Mouse (Mus musculus) embryonic facial prominence, embryonic 13.5 days (tissue): ENCODE measurements around the gene Optc. TPM values are rescaled to one million over a fixed set of nuclear protein-coding genes. Genes with fewer than 3 reads are reported as not detected.

ENCODE experiments used
- ATAC-seq: fragments of 200-750 bp; cut with Nextera tagmentation; 2 replicates; pipeline ENCODE4 v1.8.0; 2017; ENCODE audit warnings: low read depth; ENCODE audit not compliant: insufficient number of reproducible peaks, insufficient read depth, low FRiP score, low TSS enrichment
- H3K27ac ChIP-seq: fragments of 300-500 bp; sonication (generic); 2 replicates; pipeline ENCODE4 v1.5.1; 2015; ENCODE audit warnings: moderate library complexity, mild to moderate bottlenecking, inconsistent platforms
- H3K27me3 ChIP-seq: fragments of 300-500 bp; sonication (generic); 2 replicates; pipeline ENCODE4 v1.6.1; 2015; ENCODE audit warnings: mild to moderate bottlenecking, inconsistent platforms
- H3K36me3 ChIP-seq: fragments of 300-500 bp; sonication (generic); 2 replicates; pipeline ENCODE4 v1.6.1; 2015; ENCODE audit warnings: mild to moderate bottlenecking, inconsistent platforms
- H3K4me1 ChIP-seq: fragments of 300-500 bp; sonication (generic); 2 replicates; pipeline ENCODE4 v1.6.1; 2015; ENCODE audit warnings: inconsistent platforms
- H3K4me2 ChIP-seq: fragments of 300-500 bp; sonication (generic); 2 replicates; pipeline ENCODE4 v1.6.1; 2015; ENCODE audit warnings: moderate library complexity, mild to moderate bottlenecking, inconsistent platforms
- H3K4me3 ChIP-seq: fragments of 300-500 bp; sonication (generic); 2 replicates; pipeline ENCODE4 v1.5.1; 2015; ENCODE audit warnings: mild to moderate bottlenecking, inconsistent platforms
- H3K9ac ChIP-seq: fragments of 300-500 bp; sonication (generic); 2 replicates; pipeline ENCODE4 v1.6.1; 2015; ENCODE audit warnings: mild to moderate bottlenecking, inconsistent platforms
- H3K9me3 ChIP-seq: fragments of 300-500 bp; sonication (generic); 2 replicates; pipeline ENCODE4 v1.6.1; 2016; ENCODE audit warnings: inconsistent platforms
- WGBS: fragments of 180-500 bp; shearing (Covaris S2); methylation state at CpG from one replicate; pipeline ENCODE4 v1.1.7; 2015; ENCODE audit warnings: mixed read lengths; 5-methylcytosine and 5-hydroxymethylcytosine counted together
- polyA plus RNA-seq: library from polyadenylated mRNA; unstranded; fragments of >200 nt; fragmentation: Nextera tagmentation; extraction: Ambion mirVana; gene quantifications from 2 replicates; pipeline ENCODE4 v1.2.1, GENCODE M21; 2015

The Optc gene
- polyA plus RNA-seq, 1 experiment from 2014 or later, result 0.81 TPM

GRCm38 (mm10) chr1:133897293-133897692 lies 10.5 kb downstream of the Optc start:
- Histone ChIP-seq H3K4me3 (no peak overlapping the region), H3K9me3 (no peaks in the 10 kb centered on the region), H3K4me1 (peaks cover 22% of the 10 kb centered on the region), H3K4me2 (no peak overlapping the region), H3K36me3 (no peaks in the 10 kb centered on the region), H3K27me3 (0 out of 2 replicates have a peak, but pooled peaks cover 3% of the 10 kb centered on the region), H3K9ac (no peak overlapping the region), H3K27ac (no peak overlapping the region)
- WGBS, result 75% methylated on average over 6 of the region's 6 CpGs
- no peak for ATAC-seq

- no peak overlapping the region; the same call in 1 of the 2 replicates for H3K4me2 ChIP-seq
- H3K9me3 ChIP-seq, result no peaks in the 10 kb centered on the region
- H3K27ac ChIP-seq, result no peak overlapping the region
- 0 out of 2 replicates have a peak overlapping the region, but pooled peaks have one; percentile 0 for H3K9ac ChIP-seq
- no peaks in the 10 kb centered on the region for H3K36me3 ChIP-seq
- WGBS, result 8% methylated on average over 5 of the region's 5 CpGs
- H3K4me3 ChIP-seq, result no peak overlapping the region
- peaks cover 61% of the 10 kb centered on the region for H3K4me1 ChIP-seq
- ATAC-seq, result no peak
- no peaks in the 10 kb centered on the region; the same call in 1 of the 2 replicates for H3K27me3 ChIP-seq
These were observed 16.3 kb downstream of the Optc start for GRCm38 (mm10) chr1:133891489-133891888.

- peaks cover 57% of the 10 kb centered on the region for H3K4me1 ChIP-seq
- no peaks in the 10 kb centered on the region; the same call in 1 of the 2 replicates for H3K27me3 ChIP-seq
- H3K9ac ChIP-seq, result peak overlapping the region; percentile 49
- H3K27ac ChIP-seq, result 0 out of 2 replicates have a peak overlapping the region, but pooled peaks have one; percentile 28
- H3K4me3 ChIP-seq, result peak overlapping the region; percentile 20
- ATAC-seq, result no peak
- H3K9me3 ChIP-seq, result no peaks in the 10 kb centered on the region
- 19% methylated on average over 20 of the region's 20 CpGs for WGBS
- H3K4me2 ChIP-seq, result peak overlapping the region; percentile 52
- H3K36me3 ChIP-seq, result no peaks in the 10 kb centered on the region
These were observed 17.7 kb downstream of the Optc start for GRCm38 (mm10) chr1:133889949-133890598.

DNA sequence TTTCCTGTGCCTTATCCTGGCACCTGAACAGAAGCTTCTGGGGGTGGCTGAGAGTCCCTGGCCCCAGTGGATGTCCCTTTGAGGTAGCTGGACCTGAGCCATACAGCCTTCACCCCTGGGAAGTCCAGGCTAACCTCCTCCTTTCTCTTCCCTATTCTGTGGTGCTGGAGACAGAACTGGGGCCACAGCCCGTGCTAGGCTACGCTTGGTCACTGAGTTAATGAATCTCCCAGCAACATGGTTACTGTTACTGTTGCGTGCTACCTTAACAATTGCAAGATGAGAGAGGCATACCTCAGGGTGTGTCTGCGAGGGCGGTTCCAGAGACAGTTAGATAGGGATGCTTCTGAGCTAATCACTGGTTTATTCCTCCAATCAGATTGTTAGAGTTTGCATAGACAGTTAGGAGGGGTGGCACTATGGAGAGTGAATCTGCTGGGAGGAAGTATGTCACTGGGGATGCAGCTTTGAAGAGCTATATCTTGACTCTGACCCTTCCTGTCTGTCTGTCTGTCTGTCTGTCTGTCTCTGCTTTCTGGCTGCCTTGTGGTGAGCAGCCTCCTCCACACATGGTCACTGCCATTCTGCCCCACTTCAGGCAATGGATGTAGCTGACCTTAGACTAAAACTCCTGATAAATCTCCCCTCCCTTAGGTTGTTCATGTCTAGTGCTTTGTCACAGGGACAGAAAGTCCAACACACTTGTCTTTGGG lies 20.1 kb downstream of the Optc start:
- no peak overlapping the region for H3K27ac ChIP-seq
- no peaks in the 10 kb centered on the region; the same call in 1 of the 2 replicates for H3K27me3 ChIP-seq
- no peak overlapping the region for H3K4me3 ChIP-seq
- no peak for ATAC-seq
- peaks cover 51% of the 10 kb centered on the region for H3K4me1 ChIP-seq
- H3K9me3 ChIP-seq, result no peaks in the 10 kb centered on the region
- H3K36me3 ChIP-seq, result no peaks in the 10 kb centered on the region
- no peak overlapping the region for H3K9ac ChIP-seq
- WGBS, result 67% methylated on average over 5 of the region's 5 CpGs
- H3K4me2 ChIP-seq, result no peak overlapping the region

GRCm38 (mm10) chr1:133887044-133887443 lies 20.8 kb downstream of the Optc start:
- WGBS, result 5% methylated on average over 8 of the region's 8 CpGs
- ATAC-seq, result no peak
- Histone ChIP-seq H3K4me3 (no peak overlapping the region), H3K27me3 (no peaks in the 10 kb centered on the region; the same call in 1 of the 2 replicates), H3K4me1 (peaks cover 54% of the 10 kb centered on the region), H3K27ac (no peak overlapping the region), H3K36me3 (no peaks in the 10 kb centered on the region), H3K9me3 (no peaks in the 10 kb centered on the region), H3K4me2 (no peak overlapping the region), H3K9ac (no peak overlapping the region)

GRCm38 (mm10) chr1:133886431-133886830 lies 21.4 kb downstream of the Optc start:
- peaks cover 53% of the 10 kb centered on the region for H3K4me1 ChIP-seq
- H3K27me3 ChIP-seq, result no peaks in the 10 kb centered on the region; the same call in 1 of the 2 replicates
- 36% methylated on average over 6 of the region's 6 CpGs for WGBS
- no peak overlapping the region for H3K27ac ChIP-seq
- H3K36me3 ChIP-seq, result no peaks in the 10 kb centered on the region
- no peak overlapping the region for H3K4me2 ChIP-seq
- H3K9me3 ChIP-seq, result no peaks in the 10 kb centered on the region
- ATAC-seq, result no peak
- H3K9ac ChIP-seq, result no peak overlapping the region
- H3K4me3 ChIP-seq, result no peak overlapping the region

- H3K27me3 ChIP-seq, result no peaks in the 10 kb centered on the region; the same call in 1 of the 2 replicates
- ATAC-seq, result no peak
- no peaks in the 10 kb centered on the region for H3K36me3 ChIP-seq
- H3K27ac ChIP-seq, result no peak overlapping the region
- WGBS, result 89% methylated on average over 7 of the region's 7 CpGs
- no peak overlapping the region for H3K4me3 ChIP-seq
- H3K4me2 ChIP-seq, result no peak overlapping the region
- H3K9me3 ChIP-seq, result no peaks in the 10 kb centered on the region
- no peak overlapping the region for H3K9ac ChIP-seq
- peaks cover 47% of the 10 kb centered on the region for H3K4me1 ChIP-seq
These were observed 22.0 kb downstream of the Optc start for GRCm38 (mm10) chr1:133885811-133886210.

DNA sequence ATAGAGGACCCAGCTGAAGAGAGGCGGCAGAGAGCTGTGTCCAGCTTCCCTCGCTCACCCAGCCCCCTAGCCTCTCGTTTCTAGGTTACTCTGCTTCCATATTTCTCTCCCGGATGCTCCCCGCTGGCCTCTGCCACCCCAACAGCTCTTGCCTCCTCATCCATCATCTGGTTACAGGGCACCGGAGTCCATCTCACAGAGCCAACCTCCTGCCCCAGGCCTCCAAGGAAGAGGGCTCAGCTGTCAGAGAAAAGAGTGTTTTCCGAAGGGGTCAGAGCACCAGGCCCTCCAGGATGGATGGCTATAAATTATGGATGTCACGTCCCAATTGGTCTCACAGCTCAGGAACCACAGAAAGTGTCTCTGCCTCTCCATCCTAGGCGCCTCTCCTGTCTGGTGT lies 23.1 kb downstream of the Optc start:
- Histone ChIP-seq H3K4me2 (no peak overlapping the region), H3K27me3 (no peaks in the 10 kb centered on the region), H3K27ac (no peak overlapping the region), H3K9ac (no peak overlapping the region), H3K36me3 (no peaks in the 10 kb centered on the region), H3K4me1 (peaks cover 36% of the 10 kb centered on the region), H3K9me3 (no peaks in the 10 kb centered on the region), H3K4me3 (no peak overlapping the region)
- no peak for ATAC-seq
- WGBS, result 75% methylated on average over 9 of the region's 9 CpGs

DNA sequence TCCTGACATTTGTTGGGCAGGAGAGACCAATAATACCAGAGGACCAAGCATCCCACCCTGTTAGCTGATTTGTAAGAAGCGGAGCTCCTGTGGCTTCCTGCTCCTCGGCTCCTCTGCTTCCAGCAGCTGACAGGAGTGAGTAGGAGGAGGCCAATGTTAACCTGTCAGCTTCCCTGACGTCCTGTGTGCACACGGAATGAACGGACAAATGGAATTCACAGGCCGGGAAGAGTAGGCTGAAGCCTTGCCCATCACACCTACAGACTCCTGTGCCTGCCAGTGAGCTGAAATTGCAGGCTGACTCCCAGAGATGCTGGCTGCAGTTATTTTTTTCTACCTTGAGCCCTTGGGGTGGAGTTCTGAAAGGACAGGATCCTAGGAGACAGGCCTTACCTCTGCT lies 23.7 kb downstream of the Optc start:
- WGBS, result 59% methylated on average over 6 of the region's 6 CpGs
- Histone ChIP-seq H3K27ac (no peak overlapping the region), H3K27me3 (no peaks in the 10 kb centered on the region), H3K36me3 (no peaks in the 10 kb centered on the region), H3K4me1 (peaks cover 30% of the 10 kb centered on the region), H3K4me3 (no peak overlapping the region), H3K4me2 (no peak overlapping the region), H3K9ac (no peak overlapping the region), H3K9me3 (no peaks in the 10 kb centered on the region)
- no peak for ATAC-seq

DNA sequence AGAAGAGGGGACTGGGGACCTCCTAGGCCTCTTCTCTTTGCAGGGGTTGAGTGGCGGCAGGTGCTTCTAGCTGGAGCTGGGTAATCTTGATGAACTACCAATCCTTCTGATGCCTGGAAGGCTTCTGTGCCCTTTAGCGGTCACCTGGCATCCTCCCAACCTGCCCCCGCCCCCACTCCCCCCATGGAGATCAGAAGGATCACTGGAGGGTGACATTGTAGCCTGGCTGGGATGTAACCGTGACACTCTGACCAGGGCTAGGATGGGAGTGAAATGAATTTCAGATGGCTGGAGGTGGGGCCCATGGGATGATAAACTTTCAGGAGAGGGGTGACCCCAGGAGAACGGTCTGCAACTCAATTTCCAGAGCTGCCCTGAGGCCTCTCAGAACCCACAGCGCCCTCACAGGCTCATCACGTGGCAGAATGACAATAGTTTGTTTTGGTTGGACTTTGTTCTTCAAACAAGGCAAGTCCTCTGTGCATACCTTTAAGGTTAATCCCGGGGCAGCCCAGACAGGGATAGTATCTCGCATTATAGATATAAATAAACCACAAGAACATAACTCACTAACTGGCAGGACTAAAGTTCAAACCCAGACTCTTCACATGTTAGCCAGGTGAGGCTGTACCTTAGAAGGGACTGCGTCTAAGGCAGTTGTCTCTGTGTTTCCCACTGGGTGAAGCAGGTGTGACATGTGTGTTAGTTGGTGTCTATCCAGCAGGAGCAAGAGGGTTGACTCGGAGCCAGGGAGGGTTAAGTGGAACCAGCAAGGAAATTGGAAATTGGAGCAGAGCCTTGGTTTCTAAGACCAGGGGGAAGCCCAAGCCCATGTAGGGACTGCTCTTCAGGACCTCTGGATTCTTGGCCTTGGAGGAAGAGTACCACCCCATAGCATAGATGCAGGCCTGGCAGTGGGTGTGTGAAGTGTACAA lies 25.2 kb downstream of the Optc start:
- no peaks in the 10 kb centered on the region for H3K9me3 ChIP-seq
- no peak overlapping the region for H3K9ac ChIP-seq
- peaks cover 37% of the 10 kb centered on the region for H3K4me1 ChIP-seq
- 45% methylated on average over 11 of the region's 11 CpGs for whole genome bisulfite sequencing
- ATAC-seq, result no peak
- no peak overlapping the region for H3K4me3 ChIP-seq
- no peaks in the 10 kb centered on the region for H3K36me3 ChIP-seq
- no peaks in the 10 kb centered on the region for H3K27me3 ChIP-seq
- H3K4me2 ChIP-seq, result no peak overlapping the region
- no peak overlapping the region for H3K27ac ChIP-seq

DNA sequence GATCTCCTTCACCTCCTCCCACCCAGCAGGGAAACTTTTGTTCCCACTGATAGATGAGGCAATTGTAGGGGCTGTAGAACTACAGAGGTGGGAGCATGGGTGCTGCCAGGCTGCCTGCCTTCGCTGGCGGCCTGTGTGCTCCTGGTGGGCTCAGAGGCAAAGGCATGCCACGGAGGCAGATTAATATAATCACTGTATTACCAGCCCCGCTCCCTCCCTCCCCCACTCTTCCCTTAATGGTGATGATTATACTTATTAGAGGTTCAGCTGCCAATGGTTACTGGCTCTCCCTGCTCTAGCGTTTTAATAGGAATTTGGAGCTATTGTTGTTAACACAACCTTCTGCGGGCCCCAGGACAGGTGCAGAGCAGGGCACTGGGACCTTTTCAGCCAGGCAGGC lies 26.0 kb downstream of the Optc start:
- no peak overlapping the region for H3K9ac ChIP-seq
- H3K4me3 ChIP-seq, result no peak overlapping the region
- no peaks in the 10 kb centered on the region for H3K36me3 ChIP-seq
- WGBS, result 50% methylated on average over 6 of the region's 6 CpGs
- H3K4me1 ChIP-seq, result peaks cover 35% of the 10 kb centered on the region
- ATAC-seq, result no peak
- no peaks in the 10 kb centered on the region for H3K9me3 ChIP-seq
- no peaks in the 10 kb centered on the region for H3K27me3 ChIP-seq
- H3K4me2 ChIP-seq, result no peak overlapping the region
- no peak overlapping the region for H3K27ac ChIP-seq
